Mouse (Mus musculus) hindbrain, embryonic 14.5 days (tissue): ENCODE measurements around the gene Jup. TPM values are rescaled to one million over a fixed set of nuclear protein-coding genes. Genes with fewer than 3 reads are reported as not detected.

Source experiments
- ATAC-seq: fragments of 200-750 bp; cut with Nextera tagmentation; 2 replicates; pipeline ENCODE4 v1.8.0; 2017; ENCODE audit warnings: moderate number of reproducible peaks, mild to moderate bottlenecking, moderate TSS enrichment, moderate library complexity; ENCODE audit not compliant: low FRiP score
- DNase-seq: peaks from one replicate; pipeline ENCODE4 v3.0.0-alpha.2; 2015; ENCODE audit warnings: low spot score
- H3K27ac ChIP-seq: fragments of 300-500 bp; sonication (generic); 2 replicates; pipeline ENCODE4 v1.5.1; 2014; ENCODE audit warnings: mild to moderate bottlenecking, moderate library complexity
- H3K27me3 ChIP-seq: fragments of 300-500 bp; sonication (generic); 2 replicates; pipeline ENCODE4 v1.6.1; 2014; ENCODE audit warnings: mild to moderate bottlenecking, low read length, mixed read lengths; ENCODE audit not compliant: control insufficient read depth, insufficient read depth
- H3K36me3 ChIP-seq: fragments of 300-500 bp; sonication (generic); replicated peaks from 2 replicates; pipeline ENCODE4 v1.6.1; 2014; ENCODE audit not compliant: control insufficient read depth, insufficient read depth
- H3K4me1 ChIP-seq: fragments of 300-500 bp; sonication (generic); replicated peaks from 2 replicates; pipeline ENCODE4 v1.6.1; 2014; ENCODE audit warnings: antibody characterized with exemption, low read length, mixed read lengths; ENCODE audit not compliant: control insufficient read depth, insufficient read depth
- H3K4me2 ChIP-seq: fragments of 300-500 bp; sonication (generic); replicated peaks from 2 replicates; pipeline ENCODE4 v1.6.1; 2014; ENCODE audit warnings: mild to moderate bottlenecking, moderate library complexity
- H3K4me3 ChIP-seq: fragments of 300-500 bp; sonication (generic); replicated peaks from 2 replicates; pipeline ENCODE4 v1.5.1; 2014; ENCODE audit warnings: mild to moderate bottlenecking, low read length
- H3K9ac ChIP-seq: fragments of 300-500 bp; sonication (generic); 2 replicates; pipeline ENCODE4 v1.6.1; 2014
- H3K9me3 ChIP-seq: fragments of 300-500 bp; sonication (generic); 2 replicates; pipeline ENCODE4 v1.6.1; 2016; ENCODE audit warnings: low read length; ENCODE audit not compliant: control insufficient read depth
- WGBS: fragments of 180-500 bp; shearing (Covaris S2); extraction: QIAGEN DNeasy Blood & Tissue Kit; methylation state at CpG from one replicate; pipeline ENCODE4 v1.1.7; 2014; 5-methylcytosine and 5-hydroxymethylcytosine counted together
- polyA plus RNA-seq: library from polyadenylated mRNA; unstranded; fragments of >200 nt; fragmentation: Nextera tagmentation; extraction: Ambion mirVana; gene quantifications from 2 replicates; pipeline ENCODE4 v1.2.1, GENCODE M21; 2014

The Jup gene
- polyA plus RNA-seq, 1 experiment from 2014 or later, result 59.6 TPM

DNA sequence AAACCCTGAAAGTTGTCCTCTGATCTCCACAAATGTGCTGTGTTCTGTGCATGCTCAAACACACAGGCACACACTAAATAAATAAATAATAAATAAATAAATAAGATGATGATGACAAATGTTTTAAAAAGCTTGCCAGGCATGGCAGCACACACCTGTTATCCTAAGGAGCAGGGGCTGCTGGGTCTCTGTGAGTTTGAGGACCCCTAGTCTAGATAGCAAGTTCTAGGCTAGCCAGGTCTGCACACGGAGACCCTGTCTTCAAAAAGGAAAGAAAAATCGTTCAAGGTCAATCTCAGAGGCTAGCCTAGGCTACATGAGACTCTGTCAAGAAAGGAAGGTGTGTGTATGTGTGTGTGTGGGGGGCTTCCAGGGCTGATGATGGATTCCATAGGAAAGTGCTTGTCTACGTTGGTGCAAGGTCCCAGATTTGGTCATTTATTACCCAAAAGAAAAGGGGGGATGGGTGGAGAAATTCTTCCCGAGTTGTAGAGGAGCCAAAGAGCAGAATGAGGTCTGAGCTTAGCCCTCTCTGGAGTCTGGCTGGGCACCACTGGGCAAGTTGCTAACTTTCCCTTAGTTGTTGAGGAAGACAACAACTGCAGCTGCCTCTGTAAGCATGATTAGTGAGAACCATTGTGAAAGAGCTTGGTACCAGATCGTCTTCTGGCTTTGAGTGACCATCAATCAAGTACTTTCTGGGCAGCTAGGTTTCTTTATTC lies 3.0 kb downstream of the Jup start:
- Histone ChIP-seq H3K27ac (no peak overlapping the region), H3K9me3 (no peaks in the 10 kb centered on the region), H3K9ac (no peak overlapping the region), H3K27me3 (no peaks in the 10 kb centered on the region), H3K36me3 (no peaks in the 10 kb centered on the region), H3K4me2 (peak overlapping the region; percentile 76), H3K4me3 (no peak overlapping the region), H3K4me1 (peaks cover 26% of the 10 kb centered on the region)
- 64% methylated on average over 5 of the region's 5 CpGs for WGBS
- DNase-seq (no peak), ATAC-seq (no peak)

DNA sequence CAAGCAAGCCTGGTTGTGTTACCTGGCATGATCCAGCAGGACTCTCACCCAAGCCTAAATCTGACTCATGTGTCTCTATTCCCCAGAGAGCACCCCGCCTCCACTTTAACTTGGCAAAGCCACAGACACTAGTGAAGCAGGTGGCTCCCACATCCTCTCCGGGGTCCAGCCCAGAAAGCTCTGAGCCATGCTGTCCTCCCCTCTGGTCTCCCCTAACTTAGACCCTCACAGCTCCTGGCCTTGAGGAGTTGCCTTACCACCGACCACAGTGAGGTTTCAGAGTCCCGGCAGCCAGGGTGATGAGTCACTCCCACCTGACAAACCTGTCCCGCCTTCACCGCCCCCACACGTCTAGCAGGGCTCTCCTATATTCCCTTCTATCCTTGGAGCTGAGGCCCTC lies 3.8 kb downstream of the Jup start:
- ATAC-seq (no peak), DNase-seq (no peak)
- no peaks in the 10 kb centered on the region for H3K27me3 ChIP-seq
- no peak overlapping the region for H3K9ac ChIP-seq
- H3K36me3 ChIP-seq, result no peaks in the 10 kb centered on the region
- H3K27ac ChIP-seq, result no peak overlapping the region
- no peaks in the 10 kb centered on the region for H3K9me3 ChIP-seq
- H3K4me2 ChIP-seq, result no peak overlapping the region
- no peak overlapping the region for H3K4me3 ChIP-seq
- peaks cover 26% of the 10 kb centered on the region for H3K4me1 ChIP-seq
- 82% methylated on average over 7 of the region's 7 CpGs for WGBS

GRCm38 (mm10) chr11:100392958-100393357 lies 4.6 kb downstream of the Jup start:
- Histone ChIP-seq H3K27me3 (no peaks in the 10 kb centered on the region), H3K4me1 (peaks cover 26% of the 10 kb centered on the region), H3K4me3 (no peak overlapping the region), H3K4me2 (no peak overlapping the region), H3K27ac (no peak overlapping the region), H3K36me3 (no peaks in the 10 kb centered on the region), H3K9me3 (no peaks in the 10 kb centered on the region), H3K9ac (no peak overlapping the region)
- ATAC-seq, result no peak
- 87% methylated on average over 5 of the region's 5 CpGs for WGBS
- DNase-seq, result no peak

DNA sequence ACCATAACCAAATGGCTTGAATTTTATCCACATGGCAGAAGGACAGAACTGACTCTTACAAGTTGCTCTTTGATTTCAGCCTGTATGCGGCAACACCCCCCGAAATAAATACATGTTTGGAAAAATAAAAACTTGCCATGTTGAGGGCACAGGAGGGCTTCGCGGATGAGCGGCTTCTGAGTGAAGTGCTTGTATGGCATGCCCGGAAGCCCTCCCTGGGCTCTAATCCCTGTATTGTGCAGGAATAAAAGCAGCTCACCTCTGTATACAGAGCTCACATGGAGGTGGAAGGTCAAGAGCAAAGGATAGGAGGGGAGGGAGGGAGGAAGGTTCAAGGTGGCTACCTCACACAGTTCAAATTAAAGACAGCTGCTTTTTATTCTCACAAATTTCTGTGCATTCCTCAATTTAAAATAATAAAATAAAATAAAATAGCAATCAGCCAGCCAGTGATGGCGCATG lies 5.6 kb downstream of the Jup start:
- 79% methylated on average over 7 of the region's 7 CpGs for WGBS
- peaks cover 28% of the 10 kb centered on the region for H3K4me1 ChIP-seq
- no peaks in the 10 kb centered on the region for H3K27me3 ChIP-seq
- H3K9ac ChIP-seq, result no peak overlapping the region
- no peaks in the 10 kb centered on the region for H3K9me3 ChIP-seq
- ATAC-seq (no peak), DNase-seq (no peak)
- no peak overlapping the region for H3K4me2 ChIP-seq
- H3K4me3 ChIP-seq, result no peak overlapping the region
- H3K36me3 ChIP-seq, result no peaks in the 10 kb centered on the region
- no peak overlapping the region for H3K27ac ChIP-seq

GRCm38 (mm10) chr11:100391081-100391883 lies 6.3 kb downstream of the Jup start:
- no peaks in the 10 kb centered on the region for H3K36me3 ChIP-seq
- H3K27me3 ChIP-seq, result no peaks in the 10 kb centered on the region
- H3K4me1 ChIP-seq, result peaks cover 22% of the 10 kb centered on the region
- H3K9me3 ChIP-seq, result no peaks in the 10 kb centered on the region
- H3K4me2 ChIP-seq, result no peak overlapping the region
- peak; percentile 33 for DNase-seq
- H3K27ac ChIP-seq, result no peak overlapping the region
- ATAC-seq, result 0 out of 2 replicates have a peak, but pooled peaks have one; percentile 36
- H3K9ac ChIP-seq, result no peak overlapping the region
- no peak overlapping the region for H3K4me3 ChIP-seq
- 61% methylated on average over 9 of the region's 9 CpGs for WGBS

- no peaks in the 10 kb centered on the region for H3K9me3 ChIP-seq
- H3K27me3 ChIP-seq, result no peaks in the 10 kb centered on the region
- DNase-seq (no peak), ATAC-seq (no peak)
- H3K4me3 ChIP-seq, result no peak overlapping the region
- H3K9ac ChIP-seq, result no peak overlapping the region
- no peak overlapping the region for H3K4me2 ChIP-seq
- peak overlapping the region; percentile 18; the same call in 1 of the 2 replicates for H3K27ac ChIP-seq
- H3K4me1 ChIP-seq, result peaks cover 10% of the 10 kb centered on the region; the same call in 1 of the 2 replicates
- 32% methylated on average over 8 of the region's 8 CpGs for WGBS
- peaks cover 12% of the 10 kb centered on the region for H3K36me3 ChIP-seq
Measured at GRCm38 (mm10) chr11:100389931-100390445, 7.6 kb downstream of the Jup start.

DNA sequence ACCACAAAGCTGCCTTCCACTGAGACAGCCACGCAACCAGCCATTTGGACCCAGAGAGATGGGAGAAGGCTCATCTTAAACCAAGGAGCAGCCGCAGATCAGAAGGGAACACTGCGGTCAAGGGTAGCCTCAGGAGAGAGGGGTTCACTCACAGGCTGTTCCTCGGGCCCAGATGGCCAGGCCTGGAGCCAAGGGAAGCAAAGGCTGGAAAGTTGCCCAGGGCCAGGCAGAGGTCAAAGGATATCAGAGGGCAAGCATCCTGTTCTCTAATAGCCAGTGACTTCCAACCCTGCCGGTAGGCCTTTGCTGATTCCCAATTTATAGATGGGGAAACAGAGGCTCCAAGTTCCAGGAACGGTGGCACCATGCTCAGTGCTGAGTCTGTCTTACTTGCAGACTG lies 9.0 kb downstream of the Jup start:
- H3K9ac ChIP-seq, result no peak overlapping the region
- no peaks in the 10 kb centered on the region for H3K27me3 ChIP-seq
- no peak for DNase-seq
- H3K4me1 ChIP-seq, result 0 out of 2 replicates have a peak, but pooled peaks cover 6% of the 10 kb centered on the region
- H3K27ac ChIP-seq, result no peak overlapping the region
- no peak overlapping the region for H3K4me3 ChIP-seq
- H3K9me3 ChIP-seq, result no peaks in the 10 kb centered on the region
- H3K36me3 ChIP-seq, result peaks cover 26% of the 10 kb centered on the region
- WGBS, result 85% methylated on average over 6 of the region's 6 CpGs
- no peak overlapping the region for H3K4me2 ChIP-seq
- ATAC-seq, result no peak

DNA sequence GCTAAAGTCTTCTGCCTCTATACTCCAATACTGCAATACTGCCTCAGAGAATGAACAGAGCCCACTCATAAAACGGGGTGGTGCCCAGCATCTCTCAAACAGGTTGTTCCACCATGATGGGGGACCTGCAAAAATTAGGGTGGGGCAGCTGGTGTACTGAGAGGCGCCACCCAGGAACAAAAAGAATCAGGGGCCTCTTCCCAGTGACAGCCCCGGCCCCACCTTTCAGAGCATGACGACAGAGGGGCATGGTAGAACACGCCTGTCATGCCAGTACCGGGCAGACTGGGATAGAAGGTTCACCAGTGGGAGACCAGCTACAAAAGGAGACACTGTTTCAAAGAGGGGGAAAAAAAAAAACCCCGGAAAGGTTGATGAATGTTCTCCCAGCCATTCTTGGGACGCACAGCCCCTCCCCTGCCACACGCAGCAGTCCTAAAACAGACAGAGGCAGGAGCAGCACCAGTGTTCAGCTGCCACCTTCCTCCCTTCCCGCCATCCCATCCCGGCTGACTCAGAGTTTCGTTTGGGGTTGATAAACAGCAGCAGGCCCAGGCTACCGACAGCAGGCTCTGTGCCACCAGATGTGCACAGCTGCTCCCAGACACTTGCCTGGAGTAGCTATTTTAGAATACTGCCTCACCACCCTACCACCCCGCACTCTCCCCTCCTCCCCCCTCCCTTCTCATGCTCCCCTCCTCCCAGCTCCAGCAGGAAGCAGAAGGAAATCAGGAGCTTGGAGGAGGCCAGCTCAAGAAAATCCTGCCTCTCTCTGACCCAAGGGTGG lies 9.8 kb downstream of the Jup start:
- Histone ChIP-seq H3K36me3 (peaks cover 34% of the 10 kb centered on the region), H3K9me3 (no peaks in the 10 kb centered on the region), H3K27me3 (no peaks in the 10 kb centered on the region), H3K4me3 (no peak overlapping the region), H3K4me1 (0 out of 2 replicates have a peak, but pooled peaks cover 6% of the 10 kb centered on the region), H3K4me2 (no peak overlapping the region), H3K27ac (no peak overlapping the region), H3K9ac (no peak overlapping the region; the same call in 1 of the 2 replicates)
- 47% methylated on average over 14 of the region's 14 CpGs for WGBS
- ATAC-seq (no peak), DNase-seq (no peak)
